ENCODE assay signal across 14 mouse cellular contexts in the genomic region with DNA sequence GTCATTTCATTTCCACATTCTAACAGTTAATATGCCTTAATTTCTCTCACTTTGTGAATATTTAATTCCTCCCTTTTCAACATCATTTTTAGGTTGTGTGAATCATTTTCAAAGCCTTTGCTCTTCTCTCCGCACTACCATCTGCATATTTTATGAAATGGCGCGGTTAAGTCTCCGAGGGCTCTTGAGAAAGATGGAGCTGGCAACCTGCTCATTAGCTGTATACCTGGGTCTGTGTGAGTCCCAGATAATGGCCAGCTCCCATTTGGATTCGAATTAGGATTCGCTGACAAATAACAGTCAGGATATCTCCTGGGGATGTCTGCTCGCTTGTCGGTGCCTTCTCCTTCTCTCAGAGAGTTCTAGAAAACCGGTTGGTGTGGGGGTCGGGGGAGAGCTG.
"Had no signal": no experiment of that assay in that cellular context is flagged by ENCODE, and none has a peak within 500 bp of the region (broad histone marks: within the 10 kb centered on the region; RNA-seq: fewer than 3 reads in every experiment).

No protein-coding gene starts in this region.

- DNase-seq: kidney, adult 8-10 months; kidney, postnatal 10 days; kidney, postnatal 36 days; layer of hippocampus, postnatal 36 days; liver, embryonic 13.5 days; lung, adult 2 months; lung, postnatal 14 days; lung, postnatal 4 days; thymus, adult 18-20 months; thymus, postnatal 36 days had no signal

- H3K27me3 ChIP-seq: kidney, embryonic 15.5 days; liver, embryonic 13.5 days; midbrain, embryonic 13.5 days; neural tube, embryonic 12.5 days had no signal

- H3K27ac ChIP-seq: kidney, embryonic 15.5 days; left cerebral cortex, adult 2 months; liver, embryonic 13.5 days; neural tube, embryonic 12.5 days had no signal

- H3K9me3 ChIP-seq: kidney, embryonic 15.5 days; midbrain, embryonic 13.5 days; neural tube, embryonic 12.5 days had no signal

- H3K4me1 ChIP-seq: liver, embryonic 13.5 days had no signal

- H3K4me3 ChIP-seq: kidney, embryonic 15.5 days; left cerebral cortex, adult 2 months; liver, embryonic 13.5 days; midbrain, embryonic 13.5 days; neural tube, embryonic 12.5 days had no signal

- ATAC-seq: midbrain, embryonic 13.5 days had no signal

- H3K36me3 ChIP-seq: kidney, embryonic 15.5 days; liver, embryonic 13.5 days; midbrain, embryonic 13.5 days; neural tube, embryonic 12.5 days had no signal

- H3K9ac ChIP-seq: kidney, embryonic 15.5 days; liver, embryonic 13.5 days; midbrain, embryonic 13.5 days; neural tube, embryonic 12.5 days had no signal

- H3K4me2 ChIP-seq: kidney, embryonic 15.5 days; liver, embryonic 13.5 days; midbrain, embryonic 13.5 days; neural tube, embryonic 12.5 days had no signal
